Comparison of ENCODE assay signal across 9 mouse cellular contexts in genomic region chr11:11462561-11462890, GRCm38 (mm10). TPM values are rescaled to one million over a fixed set of nuclear protein-coding genes. Genes with fewer than 3 reads are reported as not detected.
DNase-seq lines count a peak whose midpoint lies in the region; ATAC-seq and TF ChIP-seq lines count a peak whose summit lies in the region.
"Had no signal": no experiment of that assay in that cellular context is flagged by ENCODE, and none has a peak within 500 bp of the region (broad histone marks: within the 10 kb centered on the region; RNA-seq: fewer than 3 reads in every experiment).

No protein-coding gene starts in this region.

- H3K4me3 ChIP-seq in lung, embryonic 16.5 days (ENCODE audit: low read length) = peak overlapping the region; percentile 62
- peak overlapping the region; percentile 40 for H3K4me3 ChIP-seq in embryonic fibroblast, embryonic 13.5 days (ENCODE audit: insufficient read depth, low read length)
- peak overlapping the region; percentile 64 for H3K4me3 ChIP-seq in intestine, postnatal 0 days (ENCODE audit: low read depth, low read length)
- peak overlapping the region; percentile 62 for H3K4me3 ChIP-seq in neural tube, embryonic 15.5 days (replicated peaks)

- no peak for TF ChIP-seq CTCF in embryonic fibroblast, embryonic 13.5 days (IDR thresholded peaks at IDR 0.05; ENCODE audit: borderline replicate concordance, insufficient read depth, low read length)
- no peak for TF ChIP-seq CTCF in intestine, postnatal 0 days (IDR thresholded peaks at IDR 0.05; ENCODE audit: low read depth)

- H3K9me3 ChIP-seq in lung, embryonic 16.5 days (ENCODE audit: control insufficient read depth, low read length) = no peaks in the 10 kb centered on the region
- H3K9me3 ChIP-seq in intestine, postnatal 0 days (ENCODE audit: control insufficient read depth) = no peaks in the 10 kb centered on the region
- no peaks in the 10 kb centered on the region for H3K9me3 ChIP-seq in neural tube, embryonic 15.5 days (replicated peaks)

- no peaks in the 10 kb centered on the region for H3K4me1 ChIP-seq in lung, embryonic 16.5 days (replicated peaks; ENCODE audit: control insufficient read depth, insufficient read depth, low read length)
- H3K4me1 ChIP-seq in embryonic fibroblast, embryonic 13.5 days (ENCODE audit: control insufficient read depth, insufficient read depth, low read length) = no peaks in the 10 kb centered on the region
- no peaks in the 10 kb centered on the region for H3K4me1 ChIP-seq in intestine, postnatal 0 days (replicated peaks; ENCODE audit: control insufficient read depth, insufficient read depth, low read length)
- peaks cover 7% of the 10 kb centered on the region for H3K4me1 ChIP-seq in neural tube, embryonic 15.5 days

- no peak for ATAC-seq in lung, embryonic 16.5 days (ENCODE audit: low read depth)
- ATAC-seq in intestine, postnatal 0 days = no peak
- ATAC-seq in neural tube, embryonic 15.5 days (ENCODE audit: low FRiP score) = no peak; the same call in 1 of the 2 replicates

- no peaks in the 10 kb centered on the region for H3K27me3 ChIP-seq in lung, embryonic 16.5 days (ENCODE audit: control insufficient read depth, insufficient read depth, low read depth, low read length)
- H3K27me3 ChIP-seq in intestine, postnatal 0 days (replicated peaks; ENCODE audit: control insufficient read depth, insufficient read depth, low read length) = no peaks in the 10 kb centered on the region
- H3K27me3 ChIP-seq in neural tube, embryonic 15.5 days (replicated peaks) = 0 out of 2 replicates have a peak, but pooled peaks cover 4% of the 10 kb centered on the region

- H3K4me2 ChIP-seq in lung, embryonic 16.5 days (ENCODE audit: low read depth, low read length) = peak overlapping the region; percentile 73
- H3K4me2 ChIP-seq in intestine, postnatal 0 days (replicated peaks; ENCODE audit: low read depth) = peak overlapping the region; percentile 75
- peak overlapping the region; percentile 84 for H3K4me2 ChIP-seq in neural tube, embryonic 15.5 days

- DNase-seq in lung, postnatal 25 days (ENCODE audit: low spot score) = no peak
- no peak for DNase-seq in cerebellum, postnatal 14 days
- no peak for DNase-seq in natural killer cell, adult 2 months (ENCODE audit: low spot score in 2 of 2)
- no peak for DNase-seq in kidney, adult 9 months

- H3K9ac ChIP-seq in lung, embryonic 16.5 days (ENCODE audit: low read length) = peak overlapping the region; percentile 74
- H3K9ac ChIP-seq in intestine, postnatal 0 days (ENCODE audit: low read depth, low read length) = no peak overlapping the region
- H3K9ac ChIP-seq in neural tube, embryonic 15.5 days (replicated peaks) = peak overlapping the region; percentile 59

- TF ChIP-seq POLR2A in embryonic fibroblast, embryonic 13.5 days (IDR thresholded peaks at IDR 0.05; ENCODE audit: low read depth, low read length) = no peak

- no peaks in the 10 kb centered on the region for H3K36me3 ChIP-seq in lung, embryonic 16.5 days (ENCODE audit: control insufficient read depth, insufficient read depth, low read length)
- no peaks in the 10 kb centered on the region for H3K36me3 ChIP-seq in intestine, postnatal 0 days (ENCODE audit: control insufficient read depth, insufficient read depth)
- H3K36me3 ChIP-seq in neural tube, embryonic 15.5 days = no peaks in the 10 kb centered on the region

- 80% methylated on average over 5 of the region's 5 CpGs for WGBS in lung, embryonic 16.5 days
- 83% methylated on average over 5 of the region's 5 CpGs for WGBS in intestine, postnatal 0 days
- WGBS in neural tube, embryonic 15.5 days = 80% methylated on average over 5 of the region's 5 CpGs

- no peak overlapping the region for H3K27ac ChIP-seq in lung, embryonic 16.5 days (ENCODE audit: low read length)
- H3K27ac ChIP-seq in embryonic fibroblast, embryonic 13.5 days (ENCODE audit: insufficient read depth, low read length) = no peak overlapping the region
- no peak overlapping the region for H3K27ac ChIP-seq in intestine, postnatal 0 days (ENCODE audit: low read depth, low read length)
- H3K27ac ChIP-seq in neural tube, embryonic 15.5 days (replicated peaks) = peak overlapping the region; percentile 83

RNA-seq across cellular contexts. Expression of gene Zpbp, which starts 0.3 kb away (rescaled TPM):
- polyA plus RNA-seq in lung, embryonic 16.5 days (2015; fragmentation: Nextera tagmentation; extraction: Ambion mirVana) = 0.50 and 0.78 TPM in 2 replicates
- polyA plus RNA-seq in embryonic fibroblast, embryonic 13.5 days (2011; ENCODE audit: insufficient read length, low read depth, missing spikeins) = 0.12 and 0.28 TPM in 2 replicates
- polyA plus RNA-seq in intestine, postnatal 0 days (2015; fragmentation: Nextera tagmentation; extraction: Ambion mirVana) = 0.12 and 0.29 TPM in 2 replicates
- 1.4 and 1.5 TPM in 2 replicates for polyA plus RNA-seq in neural tube, embryonic 15.5 days (2015; fragmentation: Nextera tagmentation; extraction: Ambion mirVana)

RNA-seq across cellular contexts. Expression of gene Spata48, which starts 0.6 kb away (rescaled TPM):
- 0.15 and 1.8 TPM in 2 replicates for polyA plus RNA-seq in lung, embryonic 16.5 days (2015; fragmentation: Nextera tagmentation; extraction: Ambion mirVana)
- not detected in 2 replicates for polyA plus RNA-seq in embryonic fibroblast, embryonic 13.5 days (2011; ENCODE audit: insufficient read length, low read depth, missing spikeins)
- 1.3 TPM in 1 of 2 replicates, not detected in the other for polyA plus RNA-seq in intestine, postnatal 0 days (2015; fragmentation: Nextera tagmentation; extraction: Ambion mirVana)
- polyA plus RNA-seq in neural tube, embryonic 15.5 days (2015; fragmentation: Nextera tagmentation; extraction: Ambion mirVana) = 0.28 and 0.93 TPM in 2 replicates
- polyA plus RNA-seq: large intestine, adult 2 months had no signal
